Mouse (Mus musculus) cerebellum, adult 8-10 months (tissue): ENCODE measurements at regions not wholly inside any gene's neighbourhood (a gene's known extent, or its start where the extent isn't known, plus 50 kb on each side); places are given as distances from the start of the nearest gene placed in this dataset.

Experiments used
- DNase-seq: peaks from one replicate; pipeline ENCODE4 v3.0.0; 2022

DNA sequence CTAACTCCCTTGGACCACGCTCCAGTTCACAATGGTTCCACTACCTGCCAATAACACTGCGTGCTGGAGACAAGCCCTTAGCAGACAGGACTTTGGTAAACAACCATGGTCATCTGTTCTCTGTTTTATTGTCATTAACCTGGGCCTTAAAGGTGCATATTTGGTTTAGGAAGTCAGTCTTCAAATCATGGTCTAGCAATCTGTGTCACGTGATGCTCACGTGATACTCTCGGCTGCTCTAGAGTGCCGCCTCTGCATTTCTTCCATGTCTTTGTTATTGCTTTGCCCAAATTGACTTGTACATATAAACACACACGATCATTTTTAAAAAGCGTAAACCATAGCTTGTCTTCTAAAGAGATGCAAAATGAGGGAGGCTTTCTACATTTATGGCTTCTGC, 139.8 kb upstream of the 4930535I16Rik start:
- no peak for DNase-seq

DNA sequence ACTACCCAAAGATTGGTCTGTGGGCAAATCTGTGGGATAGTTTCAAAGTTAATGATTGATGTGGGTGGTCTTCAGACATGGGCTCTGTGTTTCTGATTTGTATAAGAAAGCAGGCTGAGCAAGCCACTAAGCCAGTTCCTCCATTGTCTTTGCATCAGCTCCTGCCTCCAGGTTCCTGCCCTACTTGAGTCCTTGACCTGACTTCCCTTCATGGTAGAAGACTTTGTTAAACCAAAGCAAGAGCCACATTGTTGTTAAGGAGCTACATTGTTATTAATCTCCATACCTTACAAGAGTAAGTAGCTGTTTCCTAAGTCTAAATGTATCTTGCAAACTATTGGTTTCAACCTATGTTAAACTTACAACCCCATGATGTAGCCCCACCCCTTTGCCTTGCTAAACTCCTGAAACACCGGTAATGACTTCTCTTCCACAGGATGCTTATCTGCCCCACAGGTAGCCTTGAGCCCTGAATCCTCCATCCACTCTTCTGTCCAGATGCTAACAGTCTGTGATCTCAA, 136.5 kb upstream of the 4930535I16Rik start:
- DNase-seq, result no peak

DNA sequence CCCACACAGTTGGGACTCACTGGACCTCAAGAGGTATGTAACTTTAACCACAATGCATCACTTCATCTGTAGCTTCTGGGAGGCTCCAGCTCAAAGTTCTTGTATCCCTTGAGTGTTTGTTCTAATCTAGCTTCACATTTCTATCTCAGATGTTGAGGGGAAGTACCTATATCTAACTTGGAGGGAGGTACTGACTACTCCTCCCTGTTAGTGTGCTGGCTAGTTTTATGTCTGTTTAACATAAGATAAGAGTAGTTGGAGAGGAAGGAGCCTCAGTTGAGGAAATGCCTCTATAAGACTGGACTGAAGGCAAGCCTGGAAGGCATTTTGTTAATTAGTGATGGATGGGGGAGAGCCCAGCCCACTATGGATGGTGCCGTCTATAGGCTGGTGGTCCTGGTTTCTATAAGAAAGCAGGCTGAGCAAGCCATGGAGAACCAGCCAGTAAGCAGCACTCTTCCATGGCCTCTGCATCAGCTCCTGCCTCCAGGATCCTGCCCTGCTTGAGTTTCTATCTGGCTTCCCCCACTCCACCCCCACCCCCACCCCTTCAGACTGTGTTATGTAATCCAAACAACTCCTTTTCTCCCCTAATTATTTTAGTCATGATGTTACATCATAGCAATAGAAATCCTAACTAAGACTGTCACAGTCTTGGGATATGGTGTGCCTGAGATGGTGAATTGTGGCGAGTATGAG, 135.7 kb upstream of the 4930535I16Rik start:
- DNase-seq, result no peak

DNA sequence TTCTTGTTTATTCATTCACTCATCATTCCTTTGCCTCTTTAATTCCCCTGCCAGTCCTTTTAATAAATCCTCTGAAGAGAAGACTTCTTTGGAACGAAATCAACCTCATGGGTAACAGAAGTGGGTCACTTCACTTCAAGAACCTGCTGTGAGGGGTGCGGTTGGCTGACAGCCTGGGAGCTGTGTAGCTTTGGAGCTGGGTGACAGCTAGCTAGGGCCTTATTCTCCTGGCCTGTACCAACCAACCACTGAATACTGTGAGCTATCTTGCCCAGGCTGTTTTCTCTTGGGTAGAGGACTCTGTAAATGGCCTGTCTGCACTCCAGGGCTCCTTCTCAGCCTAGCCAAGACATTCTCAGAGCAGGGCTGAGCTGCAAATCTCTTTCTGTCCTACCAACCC, 134.6 kb upstream of the 4930535I16Rik start:
- DNase-seq, result no peak

DNA sequence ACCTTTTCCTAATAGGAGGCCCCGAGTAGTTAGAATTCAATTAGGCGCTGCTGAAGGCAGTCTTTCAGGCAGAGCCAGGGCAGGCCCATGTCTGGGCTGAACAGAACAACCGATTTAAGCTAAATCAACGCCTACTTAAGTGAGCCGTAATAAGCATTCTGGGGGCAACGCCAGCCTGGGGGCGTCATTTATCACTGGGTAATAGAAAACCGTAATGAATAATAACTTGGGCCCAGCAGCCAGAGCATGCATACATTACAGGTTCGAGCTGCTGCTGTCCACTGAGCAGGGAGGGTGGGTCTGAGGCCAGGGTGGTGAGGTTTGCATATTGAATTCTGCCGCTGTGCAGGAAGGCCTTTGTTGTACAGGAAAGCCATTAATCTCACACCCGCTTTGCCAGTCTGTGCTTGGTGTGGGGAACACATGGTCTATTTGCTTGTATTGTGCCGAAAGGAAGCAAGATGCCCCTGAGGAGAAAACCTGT, 130.6 kb upstream of the 4930535I16Rik start:
- DNase-seq, result no peak

DNA sequence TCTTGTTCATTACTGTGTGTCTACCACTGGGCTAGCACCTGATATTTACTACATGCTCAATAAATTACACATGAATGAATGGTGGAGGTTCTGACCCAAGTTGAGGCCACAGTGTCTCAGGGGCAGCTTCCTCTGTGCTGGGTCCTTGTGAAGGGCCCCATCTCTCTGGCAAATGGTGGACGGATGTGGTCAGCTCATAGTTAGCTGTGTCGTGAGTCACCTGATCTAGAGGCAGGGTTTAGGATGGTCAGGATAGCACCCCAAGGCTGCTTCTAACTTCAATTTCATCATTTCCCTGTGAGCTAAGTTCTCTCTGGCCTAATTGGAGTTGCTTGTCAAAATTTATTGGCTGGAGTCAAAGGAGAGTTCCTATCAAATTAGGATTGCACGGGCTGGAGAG, 130.1 kb upstream of the 4930535I16Rik start:
- no peak for DNase-seq

DNA sequence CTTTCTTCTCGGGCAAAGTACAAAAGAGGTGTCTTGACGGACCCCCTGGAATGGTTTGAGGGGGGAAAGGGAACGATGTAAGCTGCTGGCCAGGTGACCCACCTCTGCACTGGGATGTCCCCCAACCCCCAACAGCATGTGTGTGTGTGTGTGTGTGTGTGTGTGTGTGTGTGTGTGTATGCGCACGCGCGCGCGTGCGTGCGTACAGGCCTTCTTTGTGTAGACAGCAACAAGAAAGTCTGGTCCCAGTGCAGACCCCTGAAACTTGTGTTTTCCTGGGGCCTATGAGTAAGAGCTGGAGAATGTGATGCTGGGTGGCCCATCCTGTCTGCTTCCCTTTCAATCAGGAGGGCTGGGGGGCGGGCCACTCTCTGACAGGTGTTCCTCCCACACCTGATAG, 118.7 kb upstream of the 4930535I16Rik start:
- DNase-seq, result no peak

DNA sequence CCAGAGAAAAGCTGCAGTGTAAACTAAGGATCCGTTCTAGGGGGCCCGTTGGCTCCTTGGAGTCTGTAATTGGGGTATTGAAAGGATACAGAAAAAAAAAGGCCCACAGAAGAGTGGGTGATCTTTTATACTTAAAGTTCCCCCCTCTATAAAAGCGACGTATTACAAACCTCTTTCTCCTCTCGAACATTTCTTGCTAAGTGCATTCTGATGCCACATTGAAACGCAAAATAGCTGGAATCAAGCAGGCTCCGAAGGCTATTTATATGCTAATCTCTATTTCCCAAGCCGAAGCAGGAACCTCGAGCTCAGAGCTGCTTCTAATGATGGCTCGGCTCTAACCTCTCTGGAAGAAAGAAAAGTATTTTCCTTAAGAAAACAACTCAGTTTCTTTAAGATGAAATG, 117.8 kb upstream of the 4930535I16Rik start:
- DNase-seq, result no peak

DNA sequence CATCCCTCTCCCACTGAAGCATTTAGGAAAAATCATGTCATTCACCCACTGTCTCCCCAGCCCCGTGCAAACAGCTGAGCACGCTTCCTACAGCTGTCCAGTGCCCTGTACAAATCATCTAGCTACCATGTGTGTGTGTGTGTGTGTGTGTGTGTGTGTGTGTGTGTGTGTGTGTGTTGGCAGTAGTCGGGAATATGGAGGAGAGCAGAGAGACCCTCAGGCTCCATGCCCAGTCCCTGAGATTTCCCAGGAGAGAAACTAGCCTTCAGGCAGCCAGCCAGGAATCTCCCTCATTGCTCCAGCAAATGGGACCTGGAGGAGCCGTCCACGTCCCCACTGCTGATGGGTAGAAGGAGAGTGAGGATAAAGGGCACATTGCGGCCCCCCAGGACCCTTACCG, 117.4 kb upstream of the 4930535I16Rik start:
- DNase-seq, result no peak

DNA sequence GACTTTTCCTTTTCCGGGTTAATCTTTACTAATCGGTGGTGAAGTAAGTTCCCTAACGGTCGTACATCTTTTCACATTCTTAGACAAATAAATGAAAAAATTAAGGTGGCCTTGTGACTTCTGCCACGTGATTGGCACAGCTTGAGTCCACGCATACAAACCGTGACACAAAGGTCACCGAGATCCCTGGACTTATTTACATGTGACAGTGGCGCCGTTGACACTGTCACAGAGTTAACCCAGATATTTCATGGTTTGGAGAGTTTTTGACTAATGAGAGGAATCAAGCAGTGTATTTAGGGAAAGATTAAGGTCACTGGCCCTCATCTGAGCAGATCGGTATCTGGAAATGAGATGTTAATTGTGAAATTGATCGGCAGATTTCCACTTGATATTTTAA, 110.2 kb upstream of the 4930535I16Rik start:
- no peak for DNase-seq

DNA sequence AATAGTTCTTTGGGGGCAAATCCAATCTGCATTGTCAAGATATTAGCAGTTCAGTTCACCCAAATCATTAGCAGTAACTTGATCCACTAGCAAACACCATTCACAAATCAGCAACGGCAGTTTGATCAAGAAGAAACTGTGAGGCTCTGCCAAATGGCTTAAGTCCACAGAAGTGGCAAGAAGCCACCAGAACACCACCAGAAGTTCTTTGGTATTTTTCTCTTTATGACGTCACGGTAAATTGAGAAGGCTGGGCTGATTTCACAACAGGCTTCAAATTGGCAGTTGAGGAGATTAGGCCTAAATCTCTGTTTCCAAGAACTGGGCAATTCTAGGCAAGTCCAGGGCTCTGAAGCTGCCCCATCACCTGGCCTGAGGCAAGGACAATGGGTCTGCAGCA, 98.6 kb upstream of the 4930535I16Rik start:
- DNase-seq, result no peak

DNA sequence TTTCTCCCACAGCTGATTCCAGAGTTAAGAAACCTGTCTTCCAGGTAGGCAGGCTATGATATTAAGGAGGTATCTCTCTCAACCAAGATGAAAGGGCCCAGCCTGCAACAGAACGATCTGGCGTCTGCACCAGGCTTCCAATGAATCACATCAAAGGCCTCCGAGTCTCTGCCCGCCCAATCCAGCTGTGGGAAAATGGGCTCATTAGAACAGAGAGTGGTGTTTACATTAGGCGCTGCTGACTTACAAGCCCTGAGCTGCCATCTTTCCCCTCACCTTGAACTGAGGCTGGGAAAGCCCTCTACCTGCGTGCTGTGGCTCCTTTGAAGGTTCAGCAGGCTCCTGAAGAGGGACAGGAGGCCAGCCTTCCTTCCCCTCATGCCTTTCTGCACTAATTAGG, 97.5 kb upstream of the 4930535I16Rik start:
- no peak for DNase-seq

DNA sequence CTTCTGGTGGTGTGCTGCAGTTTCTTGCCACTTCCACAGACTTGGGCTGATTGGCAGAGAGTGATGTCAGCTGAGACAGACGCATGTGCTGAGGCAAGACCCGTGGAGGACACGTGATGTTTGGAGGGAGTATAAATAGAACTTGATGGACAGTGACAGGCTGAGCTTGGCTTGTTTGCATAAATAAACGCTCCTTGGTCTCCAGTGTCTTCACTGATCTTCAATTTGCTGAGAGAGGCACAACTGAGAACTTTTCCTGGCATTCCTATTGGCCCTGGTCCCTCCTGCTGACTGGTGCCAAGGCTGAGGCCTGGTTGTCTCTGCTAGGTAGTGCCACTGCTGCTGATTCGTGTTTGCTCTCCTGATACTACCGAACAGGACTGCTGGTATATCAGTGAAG, 94.6 kb upstream of the 4930535I16Rik start:
- no peak for DNase-seq

DNA sequence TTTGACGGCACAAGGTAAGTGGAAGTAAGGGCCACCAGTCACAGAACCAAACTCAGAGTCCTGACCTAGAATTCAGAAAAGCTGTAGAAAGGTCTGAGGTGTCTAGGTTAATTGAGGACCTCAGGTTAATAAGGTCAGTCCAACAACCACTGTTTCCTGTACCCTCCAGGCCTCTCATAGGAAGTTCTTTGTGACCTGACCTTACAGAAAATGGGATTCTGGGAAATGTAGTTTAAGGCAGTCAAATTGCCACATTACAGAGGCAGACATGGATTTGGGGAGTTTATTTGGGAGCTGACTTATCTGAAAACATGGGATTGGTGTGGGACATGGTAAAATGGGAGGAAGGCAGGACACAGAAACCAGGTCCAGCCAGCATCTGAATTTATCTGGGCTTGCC, 90.9 kb upstream of the 4930535I16Rik start:
- DNase-seq, result no peak

DNA sequence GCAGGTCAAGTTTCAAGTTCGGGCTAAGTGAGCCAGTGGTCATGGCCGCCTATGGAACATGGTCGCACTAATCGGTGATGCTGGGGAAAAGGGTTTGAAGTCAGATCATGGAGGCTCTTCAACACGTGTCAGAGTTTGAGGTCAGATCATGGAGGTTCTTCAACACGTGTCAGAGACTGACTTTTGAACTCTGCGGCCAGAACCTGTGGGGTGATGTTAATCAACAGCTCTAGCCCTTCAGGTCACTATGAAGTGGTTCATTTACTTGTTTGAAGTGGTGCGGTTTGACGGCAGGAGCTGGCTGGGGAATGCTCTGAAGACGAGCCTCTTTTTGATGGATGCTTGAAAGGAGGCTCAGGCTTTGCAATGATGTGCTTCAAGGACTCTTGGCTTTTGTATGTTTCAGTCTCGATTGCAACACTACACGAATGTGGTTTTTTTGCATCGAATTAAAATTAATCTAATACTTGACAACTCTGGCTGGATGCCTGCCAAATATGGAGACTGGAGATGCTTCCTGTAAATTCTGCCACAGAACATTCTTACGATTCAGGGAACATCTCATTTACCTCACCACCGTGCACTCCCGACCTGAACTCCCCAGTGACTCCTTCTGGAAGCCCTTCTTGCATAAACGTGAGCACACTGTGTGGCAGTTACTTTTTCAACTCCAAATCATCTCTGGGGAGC, 87.9 kb upstream of the 4930535I16Rik start:
- no peak for DNase-seq

DNA sequence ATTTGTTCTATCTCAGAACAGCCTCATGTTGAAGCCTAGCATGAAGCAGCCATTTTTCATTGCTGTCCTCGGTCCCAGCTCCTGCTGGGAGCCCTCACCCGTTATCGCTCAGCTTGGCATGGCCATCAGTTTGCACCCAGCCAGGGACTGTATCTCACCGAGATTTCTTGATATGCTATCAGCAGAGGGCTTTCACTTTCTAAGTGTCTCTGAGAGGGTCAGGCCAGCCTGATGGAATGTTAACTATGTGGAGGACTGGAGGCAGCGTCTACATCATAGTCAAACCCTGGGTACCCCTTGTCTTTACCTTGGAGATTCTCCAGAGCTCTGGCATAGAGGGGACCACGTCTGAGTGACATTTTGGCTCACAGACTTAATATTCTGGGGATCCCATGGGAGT, 84.9 kb upstream of the 4930535I16Rik start:
- DNase-seq, result no peak

DNA sequence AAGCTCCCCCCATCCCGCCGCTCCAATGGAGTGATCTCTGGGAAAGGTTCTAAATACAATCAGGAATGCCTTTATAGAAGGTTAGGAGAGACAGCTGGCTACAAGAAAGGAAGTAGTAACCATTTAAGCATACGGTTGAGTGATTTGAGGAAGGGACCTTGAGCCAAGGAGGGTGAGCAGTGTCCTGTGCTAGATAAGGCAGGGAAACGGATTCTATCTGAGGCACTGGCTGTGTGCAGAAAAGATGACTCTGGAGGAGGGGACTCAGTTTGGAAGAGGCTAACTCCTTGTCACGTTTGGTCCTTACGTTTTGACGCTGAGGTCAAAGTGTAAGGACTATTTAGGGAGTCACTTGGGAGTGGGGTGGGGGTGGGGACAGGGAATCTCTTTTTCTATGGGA, 84.3 kb upstream of the 4930535I16Rik start:
- no peak for DNase-seq

DNA sequence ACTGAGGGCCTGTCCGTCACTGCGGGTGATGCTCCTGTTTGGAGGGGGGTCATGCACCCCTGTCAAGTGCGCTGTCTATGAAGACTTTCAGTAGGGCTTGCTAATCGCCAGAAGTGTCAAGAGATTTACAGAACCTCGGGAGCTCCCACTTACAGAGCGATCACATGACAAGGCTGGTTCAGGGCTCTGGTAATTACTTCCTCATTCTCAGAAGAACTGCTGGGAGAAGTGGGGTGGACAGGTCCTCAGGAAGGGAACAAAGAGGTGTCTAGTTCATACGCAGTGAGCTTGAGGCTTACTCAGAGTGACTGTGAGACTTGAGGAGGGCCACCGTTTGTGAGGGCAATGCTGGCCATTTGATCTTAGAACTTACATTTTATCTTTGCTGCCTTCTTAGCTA, 78.0 kb upstream of the 4930535I16Rik start:
- no peak for DNase-seq

DNA sequence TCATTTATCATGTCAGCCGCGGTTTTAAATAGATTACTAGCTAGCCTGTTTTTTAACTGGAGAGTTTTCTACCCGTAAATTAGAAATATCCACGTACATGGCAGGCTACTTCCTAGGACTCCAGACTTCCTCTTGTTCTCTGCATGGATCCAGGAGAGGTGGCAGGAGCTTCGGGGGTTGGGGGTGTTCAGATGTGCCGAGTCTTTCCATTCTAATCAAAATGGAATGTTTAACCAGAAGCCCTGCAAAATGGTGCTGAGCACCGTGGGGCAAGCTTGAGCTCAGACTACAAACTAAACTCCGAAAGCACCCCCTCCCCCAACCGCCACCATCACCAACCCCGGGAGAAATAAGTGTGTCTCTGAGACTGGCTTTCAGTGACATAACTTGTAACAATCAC, 73.4 kb upstream of the 4930535I16Rik start:
- no peak for DNase-seq

DNA sequence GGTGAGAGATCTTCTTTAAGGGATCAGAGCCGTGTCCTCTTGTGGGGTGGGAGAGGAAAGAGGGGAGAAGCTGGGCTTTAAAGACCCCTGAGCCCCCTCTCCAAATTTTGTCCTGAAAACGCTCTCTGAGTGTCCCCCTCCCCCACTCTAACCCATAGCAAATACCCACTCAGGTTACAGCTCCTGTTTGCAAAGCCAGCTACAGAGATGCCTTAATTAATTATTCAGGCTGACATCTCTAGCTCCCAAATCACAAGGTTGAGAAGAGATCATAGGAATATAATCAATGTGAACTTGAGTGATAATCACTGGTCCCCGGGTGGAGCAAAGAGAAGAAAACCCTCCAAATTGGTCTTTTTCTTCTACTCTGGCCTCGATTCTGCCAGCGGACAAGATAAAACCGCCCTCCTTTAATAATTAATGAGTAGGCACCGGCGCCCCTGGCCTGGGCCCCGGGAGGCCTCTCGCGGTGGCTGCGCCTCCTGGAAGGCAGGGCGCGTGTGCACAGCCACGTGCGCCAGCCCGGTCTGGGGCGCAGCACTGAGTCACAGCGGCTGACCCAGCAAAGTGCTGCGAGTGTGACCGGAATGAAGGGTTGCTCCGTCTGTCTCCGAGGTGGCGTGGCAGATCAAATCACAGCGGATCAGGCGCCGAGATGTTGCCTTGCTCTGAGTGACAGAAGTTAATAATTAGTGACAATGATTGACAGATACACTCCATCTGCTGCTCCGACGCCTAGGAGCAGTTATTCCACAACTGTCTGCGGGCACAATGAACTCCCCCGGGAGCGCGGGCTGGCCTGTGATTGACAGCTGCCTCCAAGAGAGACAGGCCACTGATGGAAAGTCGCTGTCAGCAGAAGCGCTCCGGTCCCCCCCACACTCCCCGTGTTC, 72.7 kb upstream of the 4930535I16Rik start:
- peak; percentile 1 for DNase-seq
